Mouse (Mus musculus) thymus, postnatal 36 days (tissue): Measurements from ENCODE around the gene Dhx8.

Experiments used
- DNase-seq, 2 experiments: peaks; one replicate each; pipeline ENCODE4 v3.0.0; 2022; ENCODE audit warnings: mixed read lengths in 2 of 2

Gene Dhx8

DNA sequence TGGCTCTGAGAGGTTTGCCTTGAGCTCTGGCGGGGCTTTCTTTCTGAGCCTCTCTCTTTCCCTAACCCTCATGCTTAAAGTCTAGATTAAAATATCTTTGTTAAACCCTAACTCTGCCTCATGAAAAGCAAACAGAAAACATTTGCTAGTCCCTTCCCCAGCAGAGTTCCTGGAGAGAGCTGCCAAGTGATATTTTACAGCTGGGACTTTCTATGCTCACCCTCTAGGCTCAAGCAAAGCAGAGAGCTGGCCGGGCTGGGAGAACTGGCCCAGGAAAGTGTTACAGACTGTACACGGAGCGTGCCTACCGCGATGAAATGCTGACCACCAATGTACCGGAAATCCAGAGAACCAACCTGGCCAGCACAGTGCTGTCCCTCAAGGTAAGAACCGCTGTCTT is 24.6 kb downstream of the Dhx8 start:
- no peak for DNase-seq

DNA sequence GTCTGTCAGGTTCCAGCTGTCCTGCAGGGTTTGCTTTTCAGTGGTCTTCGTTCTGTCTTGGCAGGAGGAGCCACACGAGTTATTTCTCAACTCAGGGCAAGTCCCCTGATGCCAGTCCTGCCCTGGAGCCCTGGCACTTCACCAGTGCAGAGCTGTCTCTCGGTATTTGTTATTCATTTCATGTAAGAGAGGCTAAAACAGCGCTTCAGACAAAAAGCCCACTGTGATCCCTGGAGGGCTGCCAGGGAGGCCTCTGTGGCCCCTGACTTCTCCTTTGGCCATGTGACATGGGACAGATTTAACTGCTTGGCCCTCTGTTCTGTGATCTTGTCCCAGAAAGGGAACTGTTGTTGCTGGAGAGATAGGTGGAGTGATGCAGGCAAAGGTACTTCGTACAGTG is 25.7 kb downstream of the Dhx8 start:
- DNase-seq, result no peak

DNA sequence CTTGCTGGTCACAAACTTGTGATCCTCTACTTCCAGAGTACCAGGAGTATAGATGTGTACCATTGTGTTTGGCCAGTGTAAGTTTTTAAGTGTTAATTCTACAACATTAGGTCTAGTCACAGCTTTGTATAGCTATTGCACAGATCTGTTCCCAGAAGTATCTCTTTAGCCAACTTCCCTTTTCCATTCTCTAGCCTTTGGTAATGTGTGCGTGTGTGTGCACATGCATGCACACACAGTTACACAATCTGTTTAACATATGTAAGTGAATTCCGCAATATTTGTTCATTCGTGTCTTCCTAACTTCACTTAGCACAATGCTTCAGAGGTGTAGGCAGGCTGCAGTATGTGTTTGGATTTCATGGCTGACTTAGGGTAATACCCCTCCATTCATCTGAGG is 26.8 kb downstream of the Dhx8 start:
- DNase-seq, result no peak

DNA sequence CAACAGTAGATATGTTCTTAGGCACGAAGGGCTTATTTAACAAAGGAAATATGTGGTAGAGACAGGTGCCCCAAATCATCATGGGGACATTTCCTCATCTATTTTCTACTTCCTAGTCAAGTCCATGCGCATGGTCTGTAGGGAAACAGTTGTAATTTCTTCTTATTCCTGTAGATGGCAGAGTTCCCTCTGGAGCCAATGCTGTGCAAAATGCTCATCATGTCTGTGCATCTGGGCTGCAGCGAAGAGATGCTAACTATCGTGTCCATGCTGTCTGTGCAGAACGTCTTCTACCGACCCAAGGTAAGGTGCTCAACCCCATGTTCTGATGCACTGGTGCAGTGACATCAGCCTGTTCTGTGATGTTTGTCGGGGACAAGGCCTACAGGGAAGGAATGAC is 31.0 kb downstream of the Dhx8 start:
- no peak for DNase-seq

DNA sequence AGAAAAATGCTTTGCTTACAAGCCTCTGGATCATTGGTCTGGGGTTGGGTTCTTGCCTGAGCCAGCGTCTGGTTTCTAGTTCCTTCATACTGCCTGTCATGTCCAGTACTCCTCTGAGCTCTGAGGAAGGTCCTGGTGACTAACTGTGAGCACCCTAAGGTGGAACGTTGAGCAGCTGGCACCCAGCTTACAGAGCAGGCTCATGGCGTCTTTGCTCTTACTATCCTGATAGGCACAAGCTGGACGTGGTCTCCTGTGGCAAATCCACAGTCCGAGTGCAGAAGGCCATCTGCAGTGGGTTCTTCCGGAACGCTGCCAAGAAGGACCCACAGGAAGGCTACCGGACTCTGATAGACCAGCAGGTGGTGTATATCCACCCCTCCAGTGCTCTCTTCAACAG is 31.8 kb downstream of the Dhx8 start:
- no peak for DNase-seq

DNA sequence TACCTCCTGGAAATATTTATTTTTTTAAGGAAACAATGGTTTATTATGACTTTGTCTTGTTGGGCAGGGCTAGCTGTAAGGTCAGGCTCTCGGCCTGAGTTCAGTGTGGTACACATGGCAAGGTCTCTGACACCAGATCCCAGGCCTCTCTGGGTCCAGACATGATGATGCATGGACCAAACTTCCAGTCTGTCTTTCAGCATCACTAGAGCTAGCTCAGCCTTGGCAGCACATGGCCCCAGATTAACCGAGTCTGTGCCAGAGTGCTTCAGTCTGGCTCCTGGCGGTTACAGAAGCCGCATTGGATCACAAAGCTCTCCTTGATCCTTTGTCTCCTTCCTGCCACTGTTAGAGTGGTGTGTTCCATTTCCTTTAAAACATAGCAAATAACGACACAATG is 34.6 kb downstream of the Dhx8 start:
- DNase-seq, result no peak

DNA sequence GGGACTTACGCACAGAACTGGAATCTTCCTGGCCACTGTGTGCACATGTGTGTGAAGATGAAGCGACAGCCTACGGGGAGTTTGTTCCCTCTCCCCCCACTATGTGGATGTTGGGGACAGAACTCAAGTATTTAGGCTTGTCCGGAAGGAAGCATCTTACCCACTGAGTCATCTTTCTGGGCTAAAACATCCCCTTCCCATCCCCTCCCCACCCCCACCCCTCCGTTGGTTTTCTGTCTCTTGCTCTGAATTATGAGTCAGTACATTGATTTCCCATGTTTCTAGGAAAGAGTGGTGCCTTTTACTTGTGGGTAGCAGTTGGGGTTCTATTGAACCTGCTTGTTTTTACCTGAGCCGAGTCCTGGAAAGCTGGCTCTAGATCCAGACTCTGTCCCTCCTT is 36.0 kb downstream of the Dhx8 start:
- DNase-seq, result no peak

DNA sequence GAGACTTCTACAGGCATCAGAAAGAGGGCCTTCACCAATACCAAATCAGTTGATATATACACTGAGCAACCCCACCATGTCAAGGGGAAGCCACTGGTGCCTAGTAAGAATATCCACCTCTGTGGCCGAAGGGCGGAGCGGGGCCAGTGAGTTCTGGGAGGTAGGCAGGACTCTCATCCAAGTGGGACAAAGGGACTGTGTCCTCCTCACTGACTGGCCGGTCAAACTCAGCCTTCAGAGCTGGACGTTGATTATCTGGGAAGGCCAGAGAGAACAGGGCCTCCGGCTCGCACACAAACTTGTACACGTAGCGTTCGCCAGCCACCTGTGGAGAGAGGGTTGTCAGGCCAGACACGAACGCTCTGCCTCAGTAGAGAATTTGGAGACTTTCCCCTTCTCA is 37.5 kb downstream of the Dhx8 start:
- no peak for DNase-seq

DNA sequence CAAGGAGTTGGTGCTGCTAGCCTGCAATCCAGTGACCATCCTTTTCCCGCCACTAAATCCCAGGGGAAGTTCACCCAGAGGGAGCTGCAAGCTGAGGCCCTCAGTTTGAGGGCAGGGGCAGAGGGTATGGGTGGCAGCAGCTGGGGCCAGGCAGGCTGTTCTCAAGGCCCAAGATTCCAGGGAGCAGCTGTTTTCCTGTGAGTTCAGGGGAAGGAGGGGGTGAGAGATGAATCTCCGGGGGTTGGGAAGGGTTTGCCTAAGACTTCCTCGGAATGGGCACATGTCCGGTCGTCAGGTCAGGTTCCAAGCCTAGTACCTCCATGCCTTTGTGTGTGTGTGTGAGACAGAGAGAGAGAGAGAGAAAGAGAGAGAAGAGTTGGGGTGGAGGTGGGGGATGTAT is 39.3 kb downstream of the Dhx8 start:
- DNase-seq, result no peak

DNA sequence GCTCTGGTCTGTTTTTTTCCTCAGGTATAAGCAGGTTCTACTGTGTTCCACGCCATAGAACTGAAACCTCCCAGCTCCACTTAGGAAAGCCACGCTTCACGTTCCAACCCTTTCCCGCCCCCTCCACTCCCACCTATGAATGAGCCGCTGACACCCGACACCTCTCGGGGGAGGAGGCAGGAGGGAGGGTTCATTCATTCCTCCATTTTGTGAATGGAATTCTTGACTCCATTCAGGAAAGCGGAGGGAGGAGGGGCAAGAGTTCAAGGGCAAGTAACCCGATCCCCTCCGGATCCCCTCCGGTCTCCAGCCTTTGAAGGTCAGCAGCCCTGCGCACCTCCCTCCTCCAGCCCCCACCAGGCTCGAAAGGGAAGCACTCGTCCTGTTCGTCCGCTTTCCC is 39.7 kb downstream of the Dhx8 start:
- DNase-seq, result no peak

DNA sequence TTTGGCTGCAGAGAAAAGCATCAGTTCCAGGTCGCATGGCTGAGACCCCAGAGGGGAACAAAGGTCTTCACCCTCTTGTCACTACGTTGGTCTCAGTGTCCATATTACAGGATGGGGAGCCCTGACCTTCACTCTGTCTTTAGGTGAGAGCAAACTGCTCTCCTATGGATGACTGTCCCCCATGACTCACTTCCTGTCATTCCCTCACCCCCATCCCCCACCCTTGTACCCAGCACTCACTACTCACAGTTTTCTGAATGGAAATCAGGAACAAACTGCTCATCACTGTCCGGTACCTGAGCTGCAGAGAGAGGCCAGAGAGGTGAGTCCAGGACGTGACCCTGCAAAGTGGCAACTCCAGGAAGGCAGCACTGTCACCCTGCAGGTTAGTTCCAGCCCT is 44.1 kb downstream of the Dhx8 start:
- DNase-seq, result no peak

DNA sequence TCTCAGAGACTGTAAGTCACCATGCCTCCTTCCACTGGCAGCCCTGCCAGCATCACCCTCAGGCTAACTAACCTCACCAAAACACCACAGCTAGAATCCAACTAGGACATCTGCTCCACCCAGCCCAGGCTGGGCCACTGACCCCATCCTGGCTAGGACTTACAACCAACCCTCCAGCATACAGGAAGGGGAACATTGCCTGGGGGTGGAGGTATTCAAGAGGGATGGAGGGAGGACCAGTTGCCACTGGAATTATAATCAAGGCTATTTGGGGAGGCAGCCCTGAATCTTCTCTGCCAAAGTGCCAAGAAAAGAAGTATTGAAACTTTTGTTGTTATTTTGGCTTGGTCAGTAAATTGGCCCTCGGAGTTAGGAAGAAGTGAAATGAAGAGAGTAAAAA is 50.4 kb downstream of the Dhx8 start:
- no peak for DNase-seq

DNA sequence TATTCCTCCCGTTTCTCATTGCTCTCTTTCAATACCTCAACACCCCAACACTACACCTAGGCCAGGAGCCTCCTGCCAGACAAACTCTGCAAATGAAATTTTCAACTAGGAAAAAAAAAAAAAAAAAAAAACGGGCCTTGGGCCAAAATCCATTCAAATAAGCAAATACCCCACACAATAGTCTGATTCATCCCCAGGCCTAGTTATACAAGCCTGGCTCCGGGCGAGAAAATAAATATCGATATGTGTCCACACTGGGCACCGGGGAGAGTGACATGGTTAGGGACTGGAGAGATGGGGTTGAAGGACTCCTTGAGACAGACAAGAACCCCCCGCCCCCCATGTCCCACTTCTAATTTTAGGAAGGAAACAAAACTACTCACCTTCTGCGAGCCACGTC is 50.9 kb downstream of the Dhx8 start:
- DNase-seq, result no peak

DNA sequence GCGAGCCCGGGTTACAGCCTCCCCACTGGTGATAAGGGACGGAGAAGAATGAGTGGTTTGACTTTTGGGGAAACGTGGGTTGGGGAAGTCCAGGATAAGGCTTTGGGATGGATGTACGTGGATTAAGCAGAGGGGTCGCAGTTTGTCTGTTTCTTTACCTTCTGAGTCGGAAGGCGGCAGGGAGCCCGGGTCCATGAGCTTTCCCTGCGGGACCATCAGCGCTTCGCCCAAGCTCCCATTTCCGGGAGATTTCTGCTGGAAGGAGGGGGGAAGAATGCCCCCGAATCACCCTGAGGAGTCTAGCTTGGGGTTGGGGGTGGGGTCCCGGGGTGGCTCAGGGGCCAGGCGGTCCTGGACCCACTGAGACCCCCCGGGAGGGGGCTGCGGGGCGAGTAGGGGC is 51.4 kb downstream of the Dhx8 start:
- no peak for DNase-seq

DNA sequence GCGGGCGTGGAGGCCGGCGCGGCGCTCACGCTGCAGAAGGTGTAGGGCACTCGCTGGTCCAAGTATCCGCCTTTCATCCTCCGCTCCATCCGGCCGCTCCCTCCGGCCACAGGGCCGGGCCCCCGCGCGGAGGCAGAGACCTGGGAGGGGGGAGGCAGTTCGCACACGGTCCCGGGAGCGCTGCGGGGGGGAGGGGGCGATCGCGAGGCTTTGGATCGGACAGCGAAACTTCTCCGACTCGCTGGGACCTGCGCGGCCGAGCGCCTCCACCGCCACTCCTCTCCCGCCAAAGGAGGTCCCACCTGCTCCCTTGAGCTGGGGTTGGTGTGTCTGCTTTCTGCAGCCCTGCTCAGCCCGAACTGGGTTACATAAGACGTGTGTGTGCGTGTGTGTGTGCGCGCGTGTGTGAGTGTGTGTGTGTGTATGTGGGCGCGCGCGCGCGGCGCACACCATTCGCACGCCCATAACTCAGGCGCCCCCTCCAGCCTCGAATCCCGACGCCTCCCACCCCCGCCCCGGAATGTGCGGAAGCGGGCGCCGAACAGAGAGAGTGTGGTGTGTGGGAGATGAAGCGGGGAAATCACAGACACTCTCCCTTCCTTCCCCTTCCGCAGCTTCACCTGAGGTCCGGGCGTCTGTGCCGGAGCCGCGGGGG is 51.9 kb downstream of the Dhx8 start:
- peak in 1 of 2 experiments; percentile 9 for DNase-seq

DNA sequence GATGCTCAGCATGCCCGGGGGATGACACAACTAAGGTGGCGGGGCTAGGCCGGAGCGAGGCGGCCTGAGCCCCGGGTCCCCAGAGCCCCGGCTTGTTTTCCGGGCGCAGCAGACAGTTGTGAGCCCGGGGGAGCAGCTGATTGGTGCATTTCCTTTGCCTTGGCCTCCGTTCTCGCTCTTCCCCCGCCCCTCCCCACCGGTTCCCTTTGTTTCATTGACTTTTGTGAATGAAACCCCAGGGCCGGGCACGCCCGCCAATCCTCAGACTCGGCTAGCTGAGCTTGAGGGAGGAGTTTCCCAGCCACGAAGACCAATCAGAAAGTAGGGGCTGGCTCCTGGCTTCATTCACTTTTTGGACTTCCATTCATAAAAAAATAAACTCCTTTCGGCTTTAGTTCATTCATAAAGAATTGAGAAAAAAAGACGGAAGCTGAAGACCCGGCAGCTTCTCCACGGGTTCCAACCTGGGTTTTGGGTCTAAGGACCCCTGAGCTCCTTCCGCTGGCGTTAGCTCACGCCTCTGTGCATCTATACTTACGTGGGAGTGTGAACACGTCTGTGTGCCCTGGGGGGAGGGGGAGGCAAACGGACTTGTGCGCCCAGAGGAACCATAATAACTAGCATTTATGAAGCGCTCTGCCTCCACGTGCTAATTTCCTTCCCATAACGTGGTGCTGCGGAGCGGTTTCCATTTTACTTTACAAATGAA is 52.6 kb downstream of the Dhx8 start, which contains the start of gene Etv4:
Gene Etv4, minus strand, starts transcription at position 229 of the 709 bp plus-strand sequence.
- peak; percentile 89 to 94 for DNase-seq

DNA sequence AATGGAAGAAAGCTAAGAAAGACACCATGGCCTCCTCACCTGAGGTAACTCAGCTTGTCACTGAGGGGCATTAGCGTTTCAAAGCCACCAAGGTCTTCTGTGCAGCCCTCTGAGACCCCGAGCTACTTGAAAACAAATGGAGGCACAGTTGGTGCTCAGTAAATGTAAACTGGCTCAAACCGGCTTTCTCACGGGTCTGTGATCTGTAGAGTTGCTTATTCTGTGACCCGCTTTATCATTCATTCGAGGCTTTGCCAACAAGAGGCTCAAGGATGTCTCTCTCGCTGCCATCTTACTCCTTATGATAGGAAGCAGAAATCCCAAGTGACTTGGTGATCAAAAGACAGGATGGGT is 53.1 kb downstream of the Dhx8 start:
- DNase-seq, result no peak

DNA sequence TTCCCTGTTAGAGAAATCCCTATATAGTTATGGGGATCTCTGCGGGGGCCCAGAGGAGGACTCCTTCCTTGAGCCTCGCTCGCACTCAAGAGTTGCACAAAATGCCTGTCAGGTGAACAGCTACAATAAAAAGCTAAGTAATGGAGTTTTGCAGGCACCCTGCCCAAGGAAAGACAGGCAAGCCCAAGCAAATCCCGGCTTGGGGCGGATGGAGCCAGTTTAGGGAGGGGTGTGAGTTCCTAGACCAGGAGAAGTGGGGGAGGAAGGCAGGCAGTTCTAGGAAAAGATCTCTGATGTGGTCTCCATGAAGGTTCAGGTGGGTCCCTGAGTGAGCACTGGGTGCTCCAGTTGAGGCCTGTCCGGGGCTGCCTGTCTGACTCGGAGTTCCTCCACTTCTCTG is 53.9 kb downstream of the Dhx8 start:
- DNase-seq, result no peak

DNA sequence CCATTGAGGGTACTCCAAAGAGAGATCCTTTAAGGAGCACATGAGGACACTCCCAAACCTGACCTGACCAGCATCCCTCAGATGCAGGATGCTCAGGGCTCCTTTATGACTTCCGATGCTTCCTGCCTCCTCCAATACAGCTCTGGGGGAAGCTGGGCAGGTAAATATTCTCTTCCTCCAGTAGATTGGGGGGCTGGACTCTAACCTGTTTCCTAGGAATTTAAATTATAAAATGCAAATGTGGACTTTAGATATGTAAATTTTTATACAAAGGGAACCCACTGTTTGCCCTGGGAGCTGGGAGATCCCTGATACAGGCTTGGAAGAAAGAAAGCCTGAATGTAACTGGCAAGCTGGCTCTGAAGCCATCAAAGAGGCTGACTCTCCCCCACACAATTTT is 54.7 kb downstream of the Dhx8 start:
- DNase-seq, result no peak

DNA sequence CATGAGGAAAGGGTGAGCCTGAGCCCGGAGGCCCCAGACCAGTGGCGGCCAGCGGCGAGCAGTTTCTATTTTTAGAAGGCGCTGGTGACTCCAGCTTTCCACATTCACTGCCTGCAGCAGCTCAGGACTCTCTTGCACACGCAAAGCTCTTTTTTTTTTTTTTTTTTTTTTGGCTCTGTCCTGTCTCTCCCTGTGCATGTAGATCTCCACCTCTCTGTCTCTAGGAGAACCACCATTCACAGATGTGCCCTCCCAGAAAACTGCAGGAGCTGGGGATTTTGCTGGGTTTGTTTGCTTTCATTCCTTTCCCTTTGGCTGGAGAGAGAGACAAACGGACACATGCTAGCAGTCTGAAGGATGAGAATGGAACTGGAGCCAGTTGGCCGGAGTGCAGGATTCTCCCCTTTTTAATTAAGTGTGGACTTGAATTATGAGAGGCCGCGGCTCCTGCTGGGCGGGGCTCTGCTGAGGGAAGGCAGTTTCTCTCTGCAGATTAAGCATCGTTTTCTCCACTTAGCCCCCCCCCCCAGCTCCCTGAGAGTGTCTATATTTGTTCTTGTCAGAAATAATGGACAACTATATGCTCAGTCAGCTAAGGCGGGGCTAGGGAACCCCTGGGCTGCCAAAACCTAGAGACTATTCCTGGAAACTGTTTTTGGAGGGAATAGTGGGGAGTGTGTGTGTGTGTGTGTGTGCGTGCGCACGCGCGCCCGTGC is 58.2 kb downstream of the Dhx8 start:
- DNase-seq, result no peak

DNA sequence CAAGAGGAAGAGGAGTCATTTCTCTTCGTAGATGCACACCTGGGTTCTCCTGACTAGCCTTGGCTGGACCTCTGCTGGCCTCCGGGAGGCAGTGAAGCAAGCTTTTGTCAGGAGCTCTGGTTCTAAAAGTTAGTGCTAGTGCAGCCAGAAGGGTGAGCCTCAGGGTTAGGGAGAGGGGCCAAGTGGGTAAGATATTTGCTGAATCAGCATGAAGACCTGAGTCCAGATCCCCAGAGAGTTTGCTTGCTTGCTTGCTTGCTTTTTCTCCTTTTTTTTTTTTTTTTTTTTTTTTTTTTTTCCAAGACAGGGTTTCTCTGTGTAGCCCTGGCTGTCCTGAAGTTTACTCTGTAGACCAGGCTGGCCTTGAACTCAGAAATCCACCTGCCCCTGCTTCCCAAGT is 64.6 kb downstream of the Dhx8 start:
- DNase-seq, result no peak

DNA sequence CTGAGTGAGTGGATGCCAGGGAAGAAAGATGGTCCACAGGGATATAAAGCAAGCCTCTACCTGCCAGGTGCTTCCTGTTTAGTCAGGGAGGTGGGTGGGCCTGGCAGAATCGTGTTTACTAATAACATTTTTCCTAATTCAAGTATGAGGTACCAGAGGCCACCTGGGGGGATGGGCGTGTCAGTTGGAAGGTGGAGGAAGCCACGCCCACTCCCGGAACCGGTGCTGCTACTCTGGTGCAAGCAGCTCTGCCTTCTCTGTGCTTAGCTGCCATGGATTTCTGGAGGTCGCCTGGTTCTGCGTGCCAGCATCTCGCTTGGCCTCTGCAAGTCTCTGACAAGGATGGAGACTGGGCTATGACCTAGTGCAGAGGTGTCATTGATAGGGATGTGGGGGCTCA is 65.4 kb downstream of the Dhx8 start:
- DNase-seq, result no peak

DNA sequence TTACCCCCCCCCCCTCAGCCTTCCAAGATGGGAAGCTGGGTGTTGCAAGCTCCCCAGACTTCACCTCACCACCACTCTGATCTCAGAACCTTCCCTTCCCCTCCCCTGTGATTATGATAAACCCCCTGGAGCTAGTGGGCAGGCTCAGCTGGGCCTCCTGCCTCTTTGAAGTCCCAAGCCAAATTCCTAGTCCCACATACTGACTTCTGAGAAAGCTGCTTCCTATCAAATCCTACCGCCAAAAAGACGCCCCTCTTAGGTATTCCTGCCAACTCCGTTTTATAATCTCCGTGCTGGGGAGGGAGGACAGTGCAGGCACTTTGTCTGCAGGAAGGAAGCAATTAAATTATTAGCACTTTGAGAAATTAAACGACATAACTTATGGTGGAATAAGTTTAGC is 68.7 kb downstream of the Dhx8 start:
- DNase-seq, result no peak

DNA sequence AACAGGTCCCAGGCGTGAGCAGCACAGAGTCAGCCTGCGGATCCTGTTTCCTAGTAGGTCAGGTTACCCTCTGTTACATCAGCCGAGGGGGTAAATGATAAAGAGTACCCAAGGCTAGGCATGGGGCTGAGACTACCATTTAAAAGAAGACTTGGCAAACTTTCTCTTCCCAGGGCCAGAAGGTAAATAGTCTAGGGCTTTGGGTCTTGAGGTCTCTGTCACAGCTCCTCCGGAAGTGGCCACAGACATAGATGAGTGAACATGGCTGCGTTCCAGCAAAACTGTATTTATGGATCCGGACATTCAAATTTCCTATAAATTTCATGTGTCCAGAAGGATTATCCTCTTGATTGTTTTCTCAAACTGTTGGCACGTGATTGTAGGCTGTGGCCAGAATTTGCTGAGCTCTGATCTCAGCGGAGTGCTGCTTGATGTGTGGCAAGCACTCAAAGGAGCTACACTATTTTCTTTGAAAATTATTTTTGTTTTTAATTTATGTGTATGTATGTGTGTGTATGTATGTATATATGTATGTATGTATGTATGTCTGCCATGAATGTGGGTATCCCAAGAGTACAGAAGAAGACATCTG is 72.5 kb downstream of the Dhx8 start:
- DNase-seq, result no peak
